Mouse (Mus musculus): ENCODE measurements around the gene Naxd.

DNA sequence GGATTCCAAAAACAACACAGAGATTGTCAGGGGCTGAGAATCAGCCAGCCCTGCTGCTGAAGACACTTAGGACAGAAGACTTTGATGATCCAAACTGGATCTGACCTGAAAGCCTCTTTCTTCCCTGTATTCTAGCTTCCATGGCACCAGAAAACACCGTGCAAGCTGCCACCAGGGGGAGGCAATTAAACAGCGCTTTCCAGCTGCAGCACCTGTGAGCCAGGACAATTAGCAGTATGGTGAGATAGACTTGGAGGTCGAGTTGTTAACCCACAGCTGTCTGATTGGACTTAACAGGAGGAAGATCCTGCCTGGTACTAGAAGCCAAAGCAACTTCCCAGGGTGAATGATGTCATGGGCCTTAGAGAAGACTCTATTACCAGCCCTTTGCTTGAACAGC is 28.2 kb upstream of the Naxd start:
- TF ChIP-seq CTCF (IDR thresholded peaks at IDR 0.05; ENCODE audit: low read depth): peak; percentile 89
- no peak for TF ChIP-seq EP300 (IDR thresholded peaks at IDR 0.05; ENCODE audit: low read depth)

All from heart, postnatal 0 days (tissue).